Mouse (Mus musculus) heart, embryonic 12.5 days (tissue): ENCODE data around the gene 1700014D04Rik. TPM values are rescaled to one million over a fixed set of nuclear protein-coding genes. Genes with fewer than 3 reads are reported as not detected.
"Not testable (repeated sequence)": the region's sequence is repeated elsewhere in the genome, so short reads cannot be mapped to it uniquely, and the experiment has no call there.

ENCODE experiments used
- ATAC-seq: fragments of 200-750 bp; cut with Nextera tagmentation; 2 replicates; pipeline ENCODE4 v1.8.0; 2017; ENCODE audit warnings: moderate TSS enrichment, moderate library complexity; ENCODE audit not compliant: insufficient number of reproducible peaks, low FRiP score
- H3K27ac ChIP-seq: fragments of 300-500 bp; sonication (generic); 2 replicates; pipeline ENCODE4 v1.5.1; 2016; ENCODE audit warnings: mild to moderate bottlenecking, moderate library complexity; ENCODE audit not compliant: poor library complexity, severe bottlenecking
- H3K27me3 ChIP-seq: fragments of 300-500 bp; sonication (generic); replicated peaks from 2 replicates; pipeline ENCODE4 v1.6.1; 2016; ENCODE audit warnings: mild to moderate bottlenecking, moderate library complexity
- H3K36me3 ChIP-seq: fragments of 300-500 bp; sonication (generic); 2 replicates; pipeline ENCODE4 v1.6.1; 2016; ENCODE audit warnings: mild to moderate bottlenecking, moderate library complexity
- H3K4me1 ChIP-seq: fragments of 300-500 bp; sonication (generic); replicated peaks from 2 replicates; pipeline ENCODE4 v1.6.1; 2016; ENCODE audit warnings: mild to moderate bottlenecking
- H3K4me2 ChIP-seq: fragments of 300-500 bp; sonication (generic); 2 replicates; pipeline ENCODE4 v1.6.1; 2016; ENCODE audit warnings: mild to moderate bottlenecking, moderate library complexity
- H3K4me3 ChIP-seq: fragments of 300-500 bp; sonication (generic); 2 replicates; pipeline ENCODE4 v1.5.1; 2016; ENCODE audit warnings: mild to moderate bottlenecking
- H3K9ac ChIP-seq: fragments of 300-500 bp; sonication (generic); 2 replicates; pipeline ENCODE4 v1.6.1; 2016; ENCODE audit warnings: mild to moderate bottlenecking, moderate library complexity
- H3K9me3 ChIP-seq: fragments of 300-500 bp; sonication (generic); replicated peaks from 2 replicates; pipeline ENCODE4 v1.6.1; 2016; ENCODE audit warnings: mild to moderate bottlenecking, moderate library complexity
- WGBS: fragments of 180-500 bp; shearing (Covaris S2); methylation state at CpG from one replicate; pipeline ENCODE4 v1.1.7; 2016; 5-methylcytosine and 5-hydroxymethylcytosine counted together
- polyA plus RNA-seq: library from polyadenylated mRNA; unstranded; fragments of >200 nt; fragmentation: Nextera tagmentation; extraction: Ambion mirVana; gene quantifications from 2 replicates; pipeline ENCODE4 v1.2.1, GENCODE M21; 2016

Gene 1700014D04Rik
- polyA plus RNA-seq, result 0.17 TPM in 1 of 2 replicates, not detected in the other

GRCm38 (mm10) chr13:59746711-59747110 lies at the start of gene 1700014D04Rik:
Gene 1700014D04Rik (minus strand): TSS chr13:59746752.
- Histone ChIP-seq H3K4me3 (no peak within 1 kb of the TSS), H3K27ac (no peak within 1 kb of the TSS), H3K27me3 (no peaks in the 10 kb centered on the region), H3K4me1 (0 out of 2 replicates have a peak, but pooled peaks cover 3% of the 10 kb centered on the region), H3K36me3 (no peaks in the 10 kb centered on the region), H3K4me2 (no peak within 1 kb of the TSS), H3K9ac (no peak within 1 kb of the TSS), H3K9me3 (no peaks in the 10 kb centered on the region)
- ATAC-seq, result no peak
- WGBS, result 76% methylated on average over 9 of the region's 9 CpGs

- Histone ChIP-seq H3K9me3 (no peaks in the 10 kb centered on the region), H3K4me3 (no peak overlapping the region), H3K27ac (no peak overlapping the region), H3K9ac (no peak overlapping the region), H3K36me3 (peaks cover 89% of the 10 kb centered on the region), H3K4me2 (no peak overlapping the region), H3K4me1 (0 out of 2 replicates have a peak, but pooled peaks cover 3% of the 10 kb centered on the region), H3K27me3 (no peaks in the 10 kb centered on the region)
- 85% methylated on average over 6 of the region's 6 CpGs for WGBS
- ATAC-seq, result peak; percentile 84
These were observed 49.4 kb upstream of the 1700014D04Rik start for GRCm38 (mm10) chr13:59795807-59796465.

- Histone ChIP-seq H3K9ac (no peak overlapping the region), H3K4me2 (no peak overlapping the region), H3K4me3 (no peak overlapping the region), H3K27ac (no peak overlapping the region), H3K4me1 (no peaks in the 10 kb centered on the region), H3K36me3 (peaks cover 89% of the 10 kb centered on the region), H3K27me3 (no peaks in the 10 kb centered on the region), H3K9me3 (no peaks in the 10 kb centered on the region)
- WGBS, result 85% methylated on average over 1 of the region's 1 CpGs
- no peak for ATAC-seq
These were observed 48.2 kb upstream of the 1700014D04Rik start for GRCm38 (mm10) chr13:59794786-59795185.

- no peak within 1 kb of the TSS for H3K4me3 ChIP-seq
- H3K9me3 ChIP-seq, result no peaks in the 10 kb centered on the region
- no peak within 1 kb of the TSS for H3K4me2 ChIP-seq
- H3K4me1 ChIP-seq, result no peaks in the 10 kb centered on the region
- H3K36me3 ChIP-seq, result peaks cover 96% of the 10 kb centered on the region
- 80% methylated on average over 7 of the region's 7 CpGs for WGBS
- ATAC-seq, result no peak
- H3K27ac ChIP-seq, result no peak within 1 kb of the TSS
- no peaks in the 10 kb centered on the region for H3K27me3 ChIP-seq
- H3K9ac ChIP-seq, result no peak within 1 kb of the TSS
These were observed 35.6 kb upstream of the 1700014D04Rik start, which contains the start of gene Gm49354 for GRCm38 (mm10) chr13:59782145-59782544. Gene Gm49354 (minus strand): TSS chr13:59782245.

GRCm38 (mm10) chr13:59779744-59780264 lies 33.3 kb upstream of the 1700014D04Rik start:
- not testable (repeated sequence) for ATAC-seq, H3K4me2 ChIP-seq, H3K9me3 ChIP-seq, H3K9ac ChIP-seq, H3K27me3 ChIP-seq, H3K27ac ChIP-seq, H3K4me1 ChIP-seq, H3K4me3 ChIP-seq
- peaks cover 94% of the 10 kb centered on the region for H3K36me3 ChIP-seq
- WGBS, result 97% methylated on average over 1 of the region's 1 CpGs

- H3K9me3 ChIP-seq, result no peaks in the 10 kb centered on the region
- peaks cover 89% of the 10 kb centered on the region for H3K36me3 ChIP-seq
- 92% methylated on average over 4 of the region's 4 CpGs for WGBS
- no peaks in the 10 kb centered on the region; the same call in 1 of the 2 replicates for H3K4me1 ChIP-seq
- H3K27me3 ChIP-seq, result no peaks in the 10 kb centered on the region
- H3K9ac ChIP-seq, result no peak overlapping the region
- H3K4me3 ChIP-seq, result no peak overlapping the region
- ATAC-seq, result no peak
- no peak overlapping the region for H3K4me2 ChIP-seq
- H3K27ac ChIP-seq, result no peak overlapping the region
These were observed 32.7 kb upstream of the 1700014D04Rik start for GRCm38 (mm10) chr13:59779213-59779612.

- H3K4me3 ChIP-seq, result no peak overlapping the region
- H3K27ac ChIP-seq, result no peak overlapping the region
- no peak overlapping the region for H3K9ac ChIP-seq
- WGBS, result 65% methylated on average over 3 of the region's 3 CpGs
- H3K27me3 ChIP-seq, result no peaks in the 10 kb centered on the region
- ATAC-seq, result no peak
- peaks cover 67% of the 10 kb centered on the region for H3K36me3 ChIP-seq
- peaks cover 15% of the 10 kb centered on the region for H3K4me1 ChIP-seq
- H3K4me2 ChIP-seq, result no peak overlapping the region
- H3K9me3 ChIP-seq, result no peaks in the 10 kb centered on the region
These were observed 28.6 kb upstream of the 1700014D04Rik start for GRCm38 (mm10) chr13:59775168-59775567.

GRCm38 (mm10) chr13:59771257-59771656 lies 24.7 kb upstream of the 1700014D04Rik start:
- H3K4me2 ChIP-seq, result peak overlapping the region; percentile 67
- WGBS, result 20% methylated on average over 9 of the region's 9 CpGs
- no peaks in the 10 kb centered on the region for H3K27me3 ChIP-seq
- H3K27ac ChIP-seq, result peak overlapping the region; percentile 99
- no peaks in the 10 kb centered on the region for H3K9me3 ChIP-seq
- peaks cover 38% of the 10 kb centered on the region for H3K4me1 ChIP-seq
- peak; percentile 41 for ATAC-seq
- H3K36me3 ChIP-seq, result peaks cover 29% of the 10 kb centered on the region
- H3K4me3 ChIP-seq, result peak overlapping the region; percentile 91; the same call in 1 of the 2 replicates
- H3K9ac ChIP-seq, result no peak overlapping the region

- WGBS, result 29% methylated on average over 9 of the region's 9 CpGs
- Histone ChIP-seq H3K9ac (peak overlapping the region; percentile 43; the same call in 1 of the 2 replicates), H3K4me1 (peaks cover 43% of the 10 kb centered on the region), H3K4me2 (peak overlapping the region; percentile 67), H3K36me3 (peaks cover 25% of the 10 kb centered on the region), H3K27me3 (no peaks in the 10 kb centered on the region), H3K27ac (peak overlapping the region; percentile 99), H3K9me3 (no peaks in the 10 kb centered on the region), H3K4me3 (peak overlapping the region; percentile 91)
- no peak for ATAC-seq
These were observed 24.3 kb upstream of the 1700014D04Rik start for GRCm38 (mm10) chr13:59770847-59771246.

- peaks cover 47% of the 10 kb centered on the region for H3K4me1 ChIP-seq
- H3K4me3 ChIP-seq, result peak overlapping the region; percentile 91
- WGBS, result under 1% methylated on average over 28 of the region's 28 CpGs
- H3K4me2 ChIP-seq, result peak overlapping the region; percentile 67
- no peaks in the 10 kb centered on the region for H3K27me3 ChIP-seq
- H3K9ac ChIP-seq, result peak overlapping the region; percentile 72
- peak overlapping the region; percentile 99 for H3K27ac ChIP-seq
- H3K9me3 ChIP-seq, result no peaks in the 10 kb centered on the region
- peak; percentile 90 for ATAC-seq
- peaks cover 22% of the 10 kb centered on the region for H3K36me3 ChIP-seq
These were observed 23.6 kb upstream of the 1700014D04Rik start for GRCm38 (mm10) chr13:59770164-59770562.

- Histone ChIP-seq H3K4me2 (peak within 1 kb of the TSS; percentile 81), H3K4me3 (peak within 1 kb of the TSS; percentile 91), H3K27me3 (no peaks in the 10 kb centered on the region), H3K36me3 (peaks cover 17% of the 10 kb centered on the region), H3K9me3 (no peaks in the 10 kb centered on the region), H3K4me1 (peaks cover 47% of the 10 kb centered on the region), H3K9ac (peak within 1 kb of the TSS; percentile 96), H3K27ac (peak within 1 kb of the TSS; percentile 99)
- ATAC-seq, result peak; percentile 96
- WGBS, result under 1% methylated on average over 91 of the region's 91 CpGs
These were observed 23.0 kb upstream of the 1700014D04Rik start, which contains the start of gene Isca1 for GRCm38 (mm10) chr13:59769296-59770163. Gene Isca1 (minus strand): TSS chr13:59769810.
